Mouse (Mus musculus) ES-Bruce4 (cell line): Measurements from ENCODE around the gene Itgb7. TPM values are rescaled to one million over a fixed set of nuclear protein-coding genes. Genes with fewer than 3 reads are reported as not detected.
A peak's percentile ranks its signal among the peaks of the same experiment; 100 is the strongest.

Experiments
- H3K27ac ChIP-seq: 2 replicates; pipeline ENCODE4 v1.5.1; 2012; ENCODE audit warnings: low read length, inconsistent platforms; ENCODE audit not compliant: insufficient read depth
- H3K27me3 ChIP-seq: 2 replicates; pipeline ENCODE4 v1.6.1; 2012; ENCODE audit warnings: mild to moderate bottlenecking, low read length, inconsistent platforms; ENCODE audit not compliant: control insufficient read depth, poor library complexity, insufficient read depth, severe bottlenecking
- H3K36me3 ChIP-seq: 2 replicates; pipeline ENCODE4 v1.6.1; 2012; ENCODE audit warnings: inconsistent platforms, mild to moderate bottlenecking, low read length, moderate library complexity; ENCODE audit not compliant: control insufficient read depth, poor library complexity, insufficient read depth, severe bottlenecking
- H3K4me1 ChIP-seq: one replicate; pipeline ENCODE4 v1.8.1; 2011; ENCODE audit warnings: low read length; ENCODE audit not compliant: control insufficient read depth, insufficient read depth
- H3K4me3 ChIP-seq: 2 replicates; pipeline ENCODE4 v1.5.1; 2011; ENCODE audit warnings: low read depth, mild to moderate bottlenecking, low read length
- H3K9ac ChIP-seq: 2 replicates; pipeline ENCODE4 v1.6.1; 2012; ENCODE audit warnings: low read depth, mild to moderate bottlenecking, inconsistent platforms; ENCODE audit not compliant: poor library complexity, severe bottlenecking
- H3K9me3 ChIP-seq: replicated peaks from 2 replicates; pipeline ENCODE4 v1.6.1; 2012; ENCODE audit warnings: mild to moderate bottlenecking, low read length, inconsistent platforms; ENCODE audit not compliant: control insufficient read depth, poor library complexity, insufficient read depth, severe bottlenecking
- CTCF ChIP-seq: IDR thresholded peaks from one replicate; pipeline ENCODE4 v1.8.1; 2011; ENCODE audit warnings: low read depth, low read length
- EP300 ChIP-seq: IDR thresholded peaks from 2 replicates; pipeline ENCODE4 v1.6.1; 2011; ENCODE audit warnings: low read depth, low read length; ENCODE audit not compliant: insufficient read depth
- POLR2A ChIP-seq: IDR thresholded peaks from one replicate; pipeline ENCODE4 v1.8.1; 2011; ENCODE audit warnings: low read length; ENCODE audit not compliant: insufficient read depth
- polyA plus RNA-seq: library from polyadenylated mRNA; stranded (reverse); fragments of >200 nt; gene quantifications from 2 replicates; pipeline ENCODE4 v1.2.4, GENCODE M21; 2011; ENCODE audit warnings: low read depth; ENCODE audit not compliant: missing spikeins, insufficient read depth, insufficient read length

Gene Itgb7
- polyA plus RNA-seq, 1 experiment: 3.1 TPM

DNA sequence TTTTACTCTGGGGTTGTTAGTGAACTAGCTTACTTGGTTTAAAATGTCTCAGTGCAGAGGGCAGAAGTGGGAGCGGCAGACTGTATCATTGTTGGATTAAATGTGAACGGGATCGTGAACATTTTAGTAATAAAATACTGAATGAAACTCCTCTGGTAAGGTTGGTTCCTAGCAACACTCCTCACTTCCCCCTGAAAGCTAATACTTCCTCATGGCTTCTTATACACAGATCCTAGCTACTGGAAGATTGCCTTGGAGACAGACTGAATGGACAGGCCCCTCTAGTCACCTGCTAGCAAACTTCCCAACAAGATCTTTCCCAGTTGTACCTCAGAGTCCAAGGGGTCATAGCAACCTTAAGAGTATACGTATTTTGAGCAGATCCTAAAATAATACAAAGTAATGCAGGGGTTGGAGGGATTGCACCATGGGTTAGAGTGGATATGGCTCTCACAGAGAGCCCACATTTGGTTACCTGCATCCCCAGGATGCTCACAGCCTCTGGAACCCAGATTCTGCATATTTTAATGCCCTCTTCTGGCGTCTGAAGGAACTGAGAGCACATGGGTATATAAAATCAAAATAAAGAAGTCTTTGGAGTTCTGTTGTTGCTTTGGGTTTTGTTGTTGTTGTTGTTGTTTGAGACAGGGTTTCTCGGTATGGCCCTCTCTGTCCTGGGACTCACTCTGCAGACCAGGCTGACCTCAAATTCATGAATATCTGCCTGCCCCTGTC, 42.4 kb upstream of the Itgb7 start:
- Histone ChIP-seq H3K4me3 (no peak overlapping the region), H3K9me3 (no peaks in the 10 kb centered on the region), H3K4me1 (no peaks in the 10 kb centered on the region), H3K27ac (no peak overlapping the region), H3K9ac (no peak overlapping the region), H3K36me3 (no peaks in the 10 kb centered on the region), H3K27me3 (no peaks in the 10 kb centered on the region)
- TF ChIP-seq EP300 (no peak), POLR2A (no peak), CTCF (peak; percentile 7)

DNA sequence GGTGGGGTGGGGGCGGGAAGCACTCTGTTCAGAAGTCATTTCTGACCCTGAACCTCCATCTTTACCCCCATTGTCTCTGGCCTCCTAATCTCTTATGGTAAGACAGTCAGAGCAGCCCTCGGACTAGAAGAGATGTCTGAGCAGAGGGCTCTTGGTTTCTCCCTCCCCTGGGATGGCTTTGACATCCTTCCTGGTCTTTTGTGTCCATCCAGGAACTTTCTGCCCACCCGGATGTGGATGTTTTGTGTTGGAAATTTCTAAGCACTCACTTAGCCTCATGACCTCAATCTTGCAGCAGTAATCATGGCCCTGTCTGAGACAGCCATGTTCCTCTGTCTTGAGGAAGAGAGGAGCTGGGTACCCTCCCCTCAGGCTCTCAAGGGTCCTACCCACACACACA, 39.7 kb upstream of the Itgb7 start:
- H3K4me1 ChIP-seq: no peaks in the 10 kb centered on the region
- no peak overlapping the region for H3K4me3 ChIP-seq
- peak overlapping the region; percentile 5; the same call in 1 of the 2 replicates for H3K9ac ChIP-seq
- peak overlapping the region; percentile 38; the same call in 1 of the 2 replicates for H3K27ac ChIP-seq
- H3K27me3 ChIP-seq: no peaks in the 10 kb centered on the region
- H3K9me3 ChIP-seq: no peaks in the 10 kb centered on the region
- no peaks in the 10 kb centered on the region for H3K36me3 ChIP-seq
- no peak for TF ChIP-seq CTCF

DNA sequence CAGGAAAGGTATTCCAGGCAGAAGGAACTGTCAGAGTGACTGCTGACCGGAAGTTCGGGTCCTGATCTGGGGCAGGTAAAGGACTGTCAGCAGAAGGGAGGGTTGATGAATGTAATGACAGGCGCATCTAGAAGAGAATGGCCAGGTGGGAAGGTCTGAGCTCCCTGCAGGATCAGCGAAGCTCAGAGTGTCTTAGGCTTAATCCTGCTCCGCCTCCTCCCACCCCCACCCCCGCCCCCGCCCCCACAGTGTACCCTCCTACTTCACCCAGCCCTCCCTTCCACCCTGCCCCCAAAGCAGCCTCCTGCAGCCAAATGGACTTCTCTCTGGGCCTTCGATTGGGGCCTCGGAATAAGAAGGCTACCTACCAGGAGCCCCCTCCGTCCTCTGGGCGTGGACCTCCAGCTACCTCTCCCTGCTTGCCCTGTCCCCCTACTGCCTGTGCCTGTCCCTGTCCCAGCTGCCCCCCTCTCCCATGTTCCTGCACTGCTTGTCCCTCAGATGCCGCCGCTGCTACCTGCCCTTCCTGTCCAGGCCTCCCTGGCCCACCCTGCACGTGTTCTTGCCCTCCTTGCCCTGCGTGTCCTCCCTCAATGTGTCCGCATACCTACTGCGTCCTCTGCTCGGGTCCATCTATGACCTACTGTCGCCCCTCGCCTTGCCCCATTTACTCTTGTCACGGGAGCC, 38.7 kb upstream of the Itgb7 start, which contains the start of gene Gm9918:
Gene Gm9918, plus strand, starts transcription at position 290 of the 687 bp plus-strand sequence.
- Histone ChIP-seq H3K27ac (peak within 1 kb of the TSS; percentile 38; the same call in 1 of the 2 replicates), H3K9me3 (no peaks in the 10 kb centered on the region), H3K4me3 (peak within 1 kb of the TSS; percentile 59), H3K9ac (peak within 1 kb of the TSS; percentile 5; the same call in 1 of the 2 replicates), H3K36me3 (no peaks in the 10 kb centered on the region), H3K4me1 (no peaks in the 10 kb centered on the region), H3K27me3 (no peaks in the 10 kb centered on the region)
- TF ChIP-seq POLR2A (no peak), CTCF (no peak), EP300 (no peak)

DNA sequence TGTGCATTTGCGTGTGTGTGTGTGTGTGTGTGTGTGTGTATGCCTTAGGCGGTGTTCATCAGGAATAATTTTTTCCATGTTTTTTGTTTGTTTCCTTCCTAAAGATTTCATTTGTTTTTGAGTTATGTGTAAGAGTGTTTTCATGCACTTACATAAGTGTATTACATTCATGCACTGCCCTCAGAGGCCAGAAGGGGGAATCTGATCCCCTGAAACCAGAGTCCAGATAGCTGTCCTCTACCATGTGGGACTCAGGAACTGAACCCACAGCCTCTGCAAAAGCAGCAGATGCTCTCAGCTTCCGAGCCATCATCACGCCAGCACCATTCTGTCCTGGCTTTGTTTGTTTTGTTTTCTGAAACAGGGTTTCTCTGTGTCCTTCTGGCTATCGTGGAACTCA, 33.8 kb upstream of the Itgb7 start:
- no peak overlapping the region for H3K4me3 ChIP-seq
- TF ChIP-seq POLR2A (no peak), CTCF (no peak), EP300 (no peak)
- no peaks in the 10 kb centered on the region for H3K4me1 ChIP-seq
- no peaks in the 10 kb centered on the region for H3K36me3 ChIP-seq
- no peaks in the 10 kb centered on the region for H3K27me3 ChIP-seq
- no peaks in the 10 kb centered on the region for H3K9me3 ChIP-seq
- no peak overlapping the region for H3K9ac ChIP-seq
- H3K27ac ChIP-seq: no peak overlapping the region

DNA sequence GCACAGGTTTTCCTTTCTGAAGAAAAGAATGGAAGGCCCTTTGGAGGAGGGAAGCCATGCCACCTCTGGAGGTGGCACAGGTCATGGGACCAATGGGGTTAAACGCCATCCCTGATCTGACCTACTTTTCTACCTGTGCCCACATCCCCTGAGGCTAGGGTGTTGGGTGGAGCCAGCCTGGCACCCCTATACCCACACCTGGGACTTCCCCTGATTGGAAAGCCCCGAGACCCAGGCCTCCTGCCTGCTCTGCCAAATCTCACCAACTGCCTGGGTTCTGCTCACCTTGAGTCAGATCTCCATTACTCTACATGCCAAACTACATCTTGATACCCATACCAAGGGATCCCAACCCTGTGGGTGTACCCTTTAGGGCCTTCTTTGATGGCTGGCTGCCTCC, 31.3 kb upstream of the Itgb7 start:
- H3K4me1 ChIP-seq: no peaks in the 10 kb centered on the region
- H3K27ac ChIP-seq: no peak overlapping the region
- TF ChIP-seq EP300 (no peak), CTCF (no peak), POLR2A (no peak)
- H3K9me3 ChIP-seq: no peaks in the 10 kb centered on the region
- H3K4me3 ChIP-seq: no peak overlapping the region
- H3K27me3 ChIP-seq: no peaks in the 10 kb centered on the region
- no peak overlapping the region for H3K9ac ChIP-seq
- no peaks in the 10 kb centered on the region for H3K36me3 ChIP-seq

DNA sequence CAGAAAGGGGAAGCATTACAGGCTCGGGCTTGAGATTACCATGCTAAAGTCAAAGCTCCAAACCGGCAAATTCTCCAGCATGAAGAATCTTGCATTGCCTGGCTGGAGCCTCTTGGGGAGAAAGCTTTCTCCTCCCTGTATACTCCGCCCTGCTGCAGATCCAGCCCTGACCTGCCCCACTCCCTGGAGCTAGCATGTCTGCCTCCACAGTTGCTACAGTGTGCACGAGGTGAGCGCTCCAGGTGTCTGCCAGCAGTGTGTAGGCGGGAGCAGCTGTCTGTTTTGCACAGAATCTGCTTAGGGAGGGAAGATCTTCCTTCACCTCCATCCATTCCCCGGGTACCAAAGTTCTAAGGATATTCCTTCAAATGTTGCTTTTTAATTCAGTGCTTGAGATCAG, 30.8 kb upstream of the Itgb7 start:
- Histone ChIP-seq H3K27ac (no peak overlapping the region), H3K4me3 (no peak overlapping the region), H3K9me3 (no peaks in the 10 kb centered on the region), H3K9ac (no peak overlapping the region; the same call in 1 of the 2 replicates), H3K36me3 (no peaks in the 10 kb centered on the region), H3K4me1 (no peaks in the 10 kb centered on the region), H3K27me3 (no peaks in the 10 kb centered on the region)
- TF ChIP-seq EP300 (no peak), POLR2A (no peak)
